Mouse (Mus musculus) testis, adult 2 months (tissue): ENCODE results near the gene Fcmr.

Experiments
- CTCF ChIP-seq: fragments of 200-500 bp; IDR thresholded peaks from 2 replicates; pipeline ENCODE4 v1.5.1; 2012; ENCODE audit warnings: low read depth, mild to moderate bottlenecking, inconsistent platforms, low read length, moderate library complexity; ENCODE audit not compliant: control insufficient read depth, insufficient read depth, insufficient replicate concordance
- POLR2A ChIP-seq: fragments of 200-500 bp; IDR thresholded peaks from 2 replicates; pipeline ENCODE4 v1.6.1; 2012; ENCODE audit warnings: low read depth, mild to moderate bottlenecking, inconsistent platforms, low read length, moderate library complexity; ENCODE audit not compliant: control insufficient read depth

DNA sequence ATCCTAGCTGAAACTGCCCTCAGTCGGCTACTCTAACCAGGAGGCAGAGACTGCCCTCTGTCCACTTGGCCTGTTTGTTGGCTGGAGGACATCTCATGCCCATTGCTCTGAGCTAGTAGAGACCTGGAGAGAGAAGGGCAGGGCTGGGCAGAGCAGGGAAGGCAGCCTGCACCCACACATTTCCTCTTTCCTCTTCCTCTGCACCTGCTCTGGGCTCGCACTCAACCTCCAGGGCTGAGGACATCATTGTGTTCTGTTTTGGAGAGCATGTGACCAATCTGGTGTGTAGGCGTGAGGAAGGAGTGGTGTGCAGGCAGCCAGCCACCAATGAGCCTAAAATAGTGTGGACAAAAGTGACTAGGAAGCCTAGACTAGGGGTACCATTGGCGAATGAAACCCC lies 1.2 kb upstream of the Fcmr start:
- TF ChIP-seq CTCF (no peak), POLR2A (no peak)
